Mouse (Mus musculus) liver, embryonic 15.5 days (tissue): ENCODE data around the gene H2-Eb2. TPM values are rescaled to one million over a fixed set of nuclear protein-coding genes. Genes with fewer than 3 reads are reported as not detected.

Experiments
- ATAC-seq: fragments of 200-750 bp; cut with Nextera tagmentation; 2 replicates; pipeline ENCODE4 v1.8.0; 2017; ENCODE audit warnings: moderate number of reproducible peaks, mild to moderate bottlenecking, moderate library complexity; ENCODE audit not compliant: insufficient read depth
- H3K27ac ChIP-seq: fragments of 300-500 bp; sonication (generic); replicated peaks from 2 replicates; pipeline ENCODE4 v1.5.1; 2015; ENCODE audit warnings: mild to moderate bottlenecking, inconsistent platforms
- H3K27me3 ChIP-seq: fragments of 300-500 bp; sonication (generic); 2 replicates; pipeline ENCODE4 v1.6.1; 2015; ENCODE audit warnings: mild to moderate bottlenecking, inconsistent platforms
- H3K36me3 ChIP-seq: fragments of 300-500 bp; sonication (generic); replicated peaks from 2 replicates; pipeline ENCODE4 v1.6.1; 2015; ENCODE audit warnings: moderate library complexity, mild to moderate bottlenecking, inconsistent platforms
- H3K4me1 ChIP-seq: fragments of 300-500 bp; sonication (generic); replicated peaks from 2 replicates; pipeline ENCODE4 v1.6.1; 2015; ENCODE audit warnings: inconsistent platforms
- H3K4me2 ChIP-seq: fragments of 300-500 bp; sonication (generic); 2 replicates; pipeline ENCODE4 v1.6.1; 2015; ENCODE audit warnings: moderate library complexity, mild to moderate bottlenecking, inconsistent platforms
- H3K4me3 ChIP-seq: fragments of 300-500 bp; sonication (generic); replicated peaks from 2 replicates; pipeline ENCODE4 v1.5.1; 2015; ENCODE audit warnings: mild to moderate bottlenecking, inconsistent platforms
- H3K9ac ChIP-seq: fragments of 300-500 bp; sonication (generic); 2 replicates; pipeline ENCODE4 v1.6.1; 2015; ENCODE audit warnings: moderate library complexity, mild to moderate bottlenecking, inconsistent platforms
- H3K9me3 ChIP-seq: fragments of 300-500 bp; sonication (generic); replicated peaks from 2 replicates; pipeline ENCODE4 v1.6.1; 2016; ENCODE audit warnings: inconsistent platforms
- WGBS: fragments of 180-500 bp; shearing (Covaris S2); methylation state at CpG from one replicate; pipeline ENCODE4 v1.1.7; 2015; ENCODE audit warnings: mixed read lengths; ENCODE audit not compliant: insufficient replicate concordance; 5-methylcytosine and 5-hydroxymethylcytosine counted together
- polyA plus RNA-seq: library from polyadenylated mRNA; unstranded; fragments of >200 nt; fragmentation: Nextera tagmentation; extraction: Ambion mirVana; gene quantifications from 2 replicates; pipeline ENCODE4 v1.2.1, GENCODE M21; 2015

Gene H2-Eb2
- polyA plus RNA-seq, 1 experiment from 2014 or later: not detected

DNA sequence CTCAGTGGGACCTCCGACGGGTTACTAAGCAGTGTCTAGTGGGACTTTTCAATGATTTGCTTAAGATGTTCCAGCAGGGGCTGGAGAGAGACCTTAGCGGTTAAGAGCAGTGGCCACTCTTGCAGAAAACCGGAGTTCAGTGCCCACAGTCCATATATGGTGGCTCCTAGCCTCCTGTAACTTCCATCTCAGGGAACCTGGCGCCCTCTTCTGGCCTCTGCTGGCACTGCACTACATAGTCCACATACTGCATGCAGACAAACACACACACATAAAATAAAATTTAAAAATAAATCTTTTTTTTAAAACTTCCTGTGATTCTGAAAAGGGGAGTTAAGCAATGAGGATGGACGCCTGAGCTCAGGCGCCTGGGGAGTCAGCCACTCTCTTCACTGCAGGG, 57.7 kb downstream of the H2-Eb2 start:
- WGBS: 68% methylated on average over 7 of the region's 7 CpGs
- Histone ChIP-seq H3K36me3 (no peaks in the 10 kb centered on the region), H3K4me3 (no peak overlapping the region), H3K27ac (no peak overlapping the region), H3K9ac (no peak overlapping the region), H3K4me1 (no peaks in the 10 kb centered on the region), H3K9me3 (no peaks in the 10 kb centered on the region), H3K4me2 (no peak overlapping the region), H3K27me3 (no peaks in the 10 kb centered on the region)
- ATAC-seq: no peak

DNA sequence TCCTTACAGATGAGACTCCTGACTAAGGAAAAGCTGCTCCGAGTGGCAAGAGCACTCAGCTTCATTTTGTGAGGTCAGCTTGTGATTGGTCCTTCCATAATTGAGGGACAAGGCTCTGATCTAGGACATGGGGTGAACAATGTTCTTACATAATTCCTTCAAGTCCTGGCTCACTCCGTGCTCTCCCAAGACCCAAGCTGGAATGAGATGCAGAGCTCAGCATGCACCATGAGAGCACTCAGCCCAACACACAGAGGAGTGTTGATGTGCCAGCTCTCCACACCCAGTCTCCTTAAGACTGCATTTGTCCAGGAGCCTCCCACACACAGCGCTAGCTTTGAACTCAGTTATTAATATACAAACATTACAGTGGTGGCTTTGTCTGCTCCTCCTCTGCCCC, 59.2 kb downstream of the H2-Eb2 start:
- WGBS: 53% methylated on average over 3 of the region's 3 CpGs

DNA sequence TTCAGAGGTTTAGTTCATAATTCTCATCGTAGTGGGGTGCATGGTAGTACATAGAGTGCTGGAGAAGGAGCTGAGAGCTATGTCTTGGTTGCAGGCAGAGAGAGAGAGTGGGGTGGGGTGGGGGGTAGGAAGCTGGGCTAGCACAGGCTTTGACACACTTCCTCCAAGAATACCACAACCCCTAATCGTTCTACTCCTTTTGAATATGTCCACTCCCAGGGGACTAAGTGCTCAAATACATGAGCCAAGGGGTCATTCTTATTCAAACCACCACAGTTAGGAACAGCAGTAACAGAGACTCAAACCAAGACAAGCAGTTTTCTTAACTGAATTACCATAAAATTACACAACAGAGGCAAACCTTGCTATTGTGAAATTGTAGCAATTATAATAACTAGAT, 61.2 kb downstream of the H2-Eb2 start:
- H3K9ac ChIP-seq: no peak overlapping the region
- H3K4me2 ChIP-seq: no peak overlapping the region
- peaks cover 10% of the 10 kb centered on the region for H3K27me3 ChIP-seq
- no peak overlapping the region for H3K27ac ChIP-seq
- no peak for ATAC-seq
- H3K9me3 ChIP-seq: no peaks in the 10 kb centered on the region
- no peaks in the 10 kb centered on the region for H3K36me3 ChIP-seq
- no peaks in the 10 kb centered on the region for H3K4me1 ChIP-seq
- 15% methylated on average over 2 of the region's 2 CpGs for WGBS
- no peak overlapping the region for H3K4me3 ChIP-seq

More for the DNA sequence above, 59.2 kb downstream of the H2-Eb2 start:
- H3K36me3 ChIP-seq: no peaks in the 10 kb centered on the region
- no peak overlapping the region for H3K27ac ChIP-seq
- H3K9ac ChIP-seq: no peak overlapping the region
- no peaks in the 10 kb centered on the region for H3K9me3 ChIP-seq
- ATAC-seq: no peak
- H3K27me3 ChIP-seq: 0 out of 2 replicates have a peak, but pooled peaks cover 3% of the 10 kb centered on the region
- H3K4me1 ChIP-seq: no peaks in the 10 kb centered on the region
- no peak overlapping the region for H3K4me2 ChIP-seq
- H3K4me3 ChIP-seq: no peak overlapping the region

DNA sequence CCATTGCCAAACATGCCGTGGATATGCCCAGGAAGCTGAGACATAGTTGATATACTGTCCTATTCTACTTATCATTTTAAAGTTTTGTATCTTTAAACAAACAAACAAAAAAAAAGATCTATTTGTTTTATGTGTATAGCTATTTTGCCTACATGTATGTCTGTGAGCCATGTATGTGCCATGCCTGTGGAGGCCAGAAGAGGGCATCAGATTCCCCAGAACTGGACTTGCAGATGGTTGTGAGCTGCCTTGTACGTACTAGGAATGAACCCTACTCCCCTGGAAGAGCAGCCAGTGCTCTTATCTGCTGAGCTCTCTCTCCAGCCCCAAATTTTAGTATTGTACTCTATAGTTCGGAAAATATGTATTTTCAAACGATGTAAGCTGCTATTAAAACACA, 63.0 kb downstream of the H2-Eb2 start:
- Histone ChIP-seq H3K4me3 (no peak overlapping the region), H3K27me3 (peaks cover 20% of the 10 kb centered on the region), H3K36me3 (no peaks in the 10 kb centered on the region), H3K27ac (no peak overlapping the region), H3K4me2 (no peak overlapping the region), H3K9me3 (no peaks in the 10 kb centered on the region), H3K9ac (no peak overlapping the region), H3K4me1 (no peaks in the 10 kb centered on the region)
- no peak for ATAC-seq
- WGBS: 20% methylated on average over 4 of the region's 4 CpGs

Other genes starting within 250 kb of the H2-Eb2 start
- 0.17 and 0.40 TPM in 2 replicates for gene H2-Oa, start 233.3 kb upstream of the H2-Eb2 start, polyA plus RNA-seq
- 6.4 TPM in 2 replicates for gene H2-DMa, start 206.1 kb upstream of the H2-Eb2 start, polyA plus RNA-seq
- gene Brd2, start 203.0 kb upstream of the H2-Eb2 start, polyA plus RNA-seq: 37.8 and 40.1 TPM in 2 replicates
- gene H2-DMb2, start 182.4 kb upstream of the H2-Eb2 start, polyA plus RNA-seq: 0.54 and 1.0 TPM in 2 replicates
- 1.6 and 1.7 TPM in 2 replicates for gene H2-DMb1, start 172.6 kb upstream of the H2-Eb2 start, polyA plus RNA-seq
- gene Tap1, start 138.1 kb upstream of the H2-Eb2 start, polyA plus RNA-seq: 4.2 and 4.8 TPM in 2 replicates
- 10.6 and 11.2 TPM in 2 replicates for gene Psmb9, start 137.9 kb upstream of the H2-Eb2 start, polyA plus RNA-seq
- 21.9 and 22.8 TPM in 2 replicates for gene Psmb8, start 127.9 kb upstream of the H2-Eb2 start, polyA plus RNA-seq
- 7.2 and 7.4 TPM in 2 replicates for gene Tap2, start 122.1 kb upstream of the H2-Eb2 start, polyA plus RNA-seq
- 0.31 and 0.51 TPM in 2 replicates for gene H2-Ob, start 86.8 kb upstream of the H2-Eb2 start, polyA plus RNA-seq
- gene H2-Ab1, start 68.0 kb upstream of the H2-Eb2 start, polyA plus RNA-seq: 6.6 and 9.3 TPM in 2 replicates
- 2.6 and 2.8 TPM in 2 replicates for gene H2-Aa, start 37.8 kb upstream of the H2-Eb2 start, polyA plus RNA-seq
- 1.7 and 1.8 TPM in 2 replicates for gene H2-Eb1, start 19.8 kb upstream of the H2-Eb2 start, polyA plus RNA-seq
- 0.03 TPM in 1 of 2 replicates, not detected in the other for gene Btnl2, start 29.2 kb downstream of the H2-Eb2 start, polyA plus RNA-seq
- 0.05 TPM in 1 of 2 replicates, not detected in the other for gene Btnl1, start 51.5 kb downstream of the H2-Eb2 start, polyA plus RNA-seq
- not detected in 2 replicates for gene BC051142, start 73.2 kb downstream of the H2-Eb2 start, polyA plus RNA-seq
- gene Btnl4, start 151.7 kb downstream of the H2-Eb2 start, polyA plus RNA-seq: not detected in 2 replicates
- not detected in 2 replicates for gene Btnl6, start 191.7 kb downstream of the H2-Eb2 start, polyA plus RNA-seq
- 0.64 and 0.75 TPM in 2 replicates for gene Notch4, start 238.6 kb downstream of the H2-Eb2 start, polyA plus RNA-seq